Mouse (Mus musculus): Measurements from ENCODE around the gene Txnrd2. TPM values are rescaled to one million over a fixed set of nuclear protein-coding genes. Genes with fewer than 3 reads are reported as not detected.

Gene Txnrd2
- total and polyA plus RNA-seq, 2 experiments from 2014 or later = 12.7 to 41.2 TPM

DNA sequence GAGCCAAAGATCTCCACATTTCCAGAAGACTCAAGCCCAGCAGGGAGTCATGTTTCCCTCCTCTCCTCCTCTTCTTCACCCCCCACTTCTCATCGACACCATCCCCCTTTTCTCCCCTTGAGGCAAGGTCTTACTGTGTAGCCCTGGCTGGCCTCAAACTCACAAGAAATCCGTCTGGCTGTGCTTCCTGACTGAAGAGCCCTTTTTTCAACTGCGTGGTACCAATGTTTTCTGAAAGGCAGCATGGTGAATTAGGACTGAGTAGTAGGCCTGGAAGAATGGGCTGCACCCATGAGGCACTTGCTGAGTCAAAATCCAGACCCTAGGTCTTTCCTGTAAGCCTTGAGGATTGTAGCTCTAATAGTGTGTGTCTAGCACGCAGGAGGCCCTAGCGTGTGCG is 35.8 kb upstream of the Txnrd2 start:
- peaks cover 42% of the 10 kb centered on the region for H3K4me1 ChIP-seq (ENCODE audit: control insufficient read depth, insufficient read depth)
- H3K27me3 ChIP-seq (ENCODE audit: control insufficient read depth, insufficient read depth, low read length) = no peaks in the 10 kb centered on the region
- no peak overlapping the region for H3K4me2 ChIP-seq (ENCODE audit: low read depth, low read length)
- DNase-seq (ENCODE audit: low spot score) = no peak
- no peaks in the 10 kb centered on the region for H3K9me3 ChIP-seq (replicated peaks; ENCODE audit: control insufficient read depth, low read length)
- TF ChIP-seq CTCF (IDR thresholded peaks at IDR 0.05; ENCODE audit: low read depth) = no peak
- TF ChIP-seq EP300 (IDR thresholded peaks at IDR 0.05; ENCODE audit: low read depth) = no peak
- H3K4me3 ChIP-seq (ENCODE audit: low read depth, low read length) = no peak overlapping the region
- H3K9ac ChIP-seq (replicated peaks; ENCODE audit: low read depth, low read length) = no peak overlapping the region
- ATAC-seq (ENCODE audit: insufficient read depth, low read depth) = no peak
- H3K27ac ChIP-seq (ENCODE audit: low read depth) = no peak overlapping the region
- H3K36me3 ChIP-seq (replicated peaks; ENCODE audit: control insufficient read depth, insufficient read depth, low read length) = no peaks in the 10 kb centered on the region
- 81% methylated on average over 6 of the region's 6 CpGs for WGBS

DNA sequence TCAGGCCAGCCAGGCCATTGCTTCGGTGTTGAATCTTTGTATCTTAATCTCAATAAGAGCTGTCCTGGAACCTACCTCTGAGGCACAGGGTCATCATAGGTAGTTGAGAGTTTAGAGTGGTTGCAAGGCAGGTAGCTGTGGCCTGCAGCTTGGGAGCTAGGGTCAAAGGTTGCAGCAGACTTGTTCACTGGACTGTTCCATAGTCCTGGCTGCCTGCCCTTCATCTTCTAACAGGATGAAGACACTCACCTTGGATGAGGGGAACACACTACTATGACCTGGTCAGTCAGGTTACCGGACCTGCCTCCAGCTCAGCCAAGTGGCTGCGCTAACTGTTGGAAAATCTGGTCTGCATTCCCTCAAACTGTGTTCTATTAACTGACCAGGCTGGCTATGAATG is 35.1 kb upstream of the Txnrd2 start:
- Histone ChIP-seq H3K27ac (ENCODE audit: low read depth) (no peak overlapping the region), H3K9me3 (replicated peaks; ENCODE audit: control insufficient read depth, low read length) (no peaks in the 10 kb centered on the region), H3K4me2 (ENCODE audit: low read depth, low read length) (no peak overlapping the region), H3K27me3 (ENCODE audit: control insufficient read depth, insufficient read depth, low read length) (no peaks in the 10 kb centered on the region), H3K9ac (replicated peaks; ENCODE audit: low read depth, low read length) (no peak overlapping the region), H3K4me1 (ENCODE audit: control insufficient read depth, insufficient read depth) (peaks cover 47% of the 10 kb centered on the region), H3K4me3 (ENCODE audit: low read depth, low read length) (no peak overlapping the region), H3K36me3 (replicated peaks; ENCODE audit: control insufficient read depth, insufficient read depth, low read length) (no peaks in the 10 kb centered on the region)
- no peak for DNase-seq (ENCODE audit: low spot score)
- no peak for ATAC-seq (ENCODE audit: insufficient read depth, low read depth)
- TF ChIP-seq CTCF (IDR thresholded peaks at IDR 0.05; ENCODE audit: low read depth) (no peak), EP300 (IDR thresholded peaks at IDR 0.05; ENCODE audit: low read depth) (no peak)
- 98% methylated on average over 3 of the region's 3 CpGs for WGBS

DNA sequence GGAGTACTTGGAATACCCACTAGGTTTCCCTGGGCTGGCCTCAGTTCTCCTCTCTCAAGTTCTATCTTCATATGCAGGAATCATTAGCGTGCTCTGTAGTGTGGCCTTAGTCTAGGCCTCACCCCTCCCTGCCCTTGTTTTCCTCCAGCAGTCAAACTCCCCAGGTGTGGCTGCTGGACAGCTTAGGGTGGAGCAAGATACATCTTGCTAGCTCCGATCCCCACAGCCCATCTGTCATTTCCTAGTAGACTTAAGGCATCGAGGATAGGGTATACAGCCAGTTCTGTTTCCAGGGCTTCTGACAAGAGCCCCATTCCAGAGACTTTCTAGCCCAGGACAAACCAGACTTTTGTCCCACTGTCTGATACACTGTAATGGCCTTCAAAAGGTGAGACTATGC is 34.5 kb upstream of the Txnrd2 start:
- peaks cover 52% of the 10 kb centered on the region for H3K4me1 ChIP-seq (ENCODE audit: control insufficient read depth, insufficient read depth)
- no peaks in the 10 kb centered on the region for H3K9me3 ChIP-seq (replicated peaks; ENCODE audit: control insufficient read depth, low read length)
- DNase-seq (ENCODE audit: low spot score) = no peak
- H3K27me3 ChIP-seq (ENCODE audit: control insufficient read depth, insufficient read depth, low read length) = no peaks in the 10 kb centered on the region
- H3K4me2 ChIP-seq (ENCODE audit: low read depth, low read length) = no peak overlapping the region
- no peak for ATAC-seq (ENCODE audit: insufficient read depth, low read depth)
- no peak for TF ChIP-seq CTCF (IDR thresholded peaks at IDR 0.05; ENCODE audit: low read depth)
- TF ChIP-seq EP300 (IDR thresholded peaks at IDR 0.05; ENCODE audit: low read depth) = no peak
- 89% methylated on average over 3 of the region's 3 CpGs for WGBS
- no peak overlapping the region for H3K9ac ChIP-seq (replicated peaks; ENCODE audit: low read depth, low read length)
- H3K27ac ChIP-seq (ENCODE audit: low read depth) = no peak overlapping the region
- 0 out of 2 replicates have a peak, but pooled peaks cover 2% of the 10 kb centered on the region for H3K36me3 ChIP-seq (replicated peaks; ENCODE audit: control insufficient read depth, insufficient read depth, low read length)
- H3K4me3 ChIP-seq (ENCODE audit: low read depth, low read length) = no peak overlapping the region

DNA sequence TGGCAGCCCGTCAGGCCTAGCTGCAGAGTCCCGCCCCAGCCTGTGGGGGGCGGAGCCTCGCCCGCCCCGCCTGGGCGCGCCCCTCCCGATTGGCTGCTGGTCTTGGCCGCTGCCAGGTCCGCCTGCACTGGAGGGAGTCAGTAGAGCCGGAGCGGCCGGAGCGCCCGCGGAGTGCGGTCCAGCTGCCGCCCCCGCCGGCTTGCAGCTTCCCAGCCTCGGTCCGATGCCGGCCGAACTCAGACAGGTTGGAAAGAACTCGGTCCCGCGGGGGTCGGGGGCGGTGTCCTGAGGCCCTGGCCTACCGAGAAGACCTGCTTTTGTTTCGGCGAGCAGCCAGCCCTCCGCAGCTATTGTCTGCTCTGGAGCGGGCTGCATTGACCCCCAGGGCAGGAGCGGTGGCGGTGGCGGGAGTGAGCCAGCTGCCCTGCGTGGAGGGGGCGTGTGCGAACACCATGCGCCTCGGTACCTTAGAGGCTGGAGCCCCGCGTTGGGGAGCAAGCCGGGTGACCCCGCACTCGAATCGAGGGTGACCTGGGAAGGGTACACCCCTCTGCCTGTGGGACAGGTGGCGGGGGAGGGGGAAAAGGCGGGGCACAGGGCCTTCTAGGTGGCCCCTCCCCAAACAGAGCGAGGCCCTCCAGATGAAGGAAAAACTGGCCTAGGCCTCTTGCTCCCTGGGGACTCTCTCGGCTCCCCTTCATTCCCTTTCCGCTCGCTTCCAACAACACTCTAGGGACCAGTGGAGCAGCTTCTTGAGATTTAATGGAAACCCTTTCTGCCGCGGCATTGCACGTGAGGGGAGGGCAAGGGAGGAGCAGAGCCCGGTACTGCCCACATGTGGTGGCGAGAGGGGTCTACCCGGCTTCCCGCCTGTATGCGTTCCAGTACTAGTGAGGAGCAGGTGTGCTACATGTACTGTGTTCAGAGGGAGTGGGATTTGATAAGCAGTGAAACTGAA is 33.4 kb upstream of the Txnrd2 start:
- ATAC-seq (ENCODE audit: insufficient read depth, low read depth) (peak; percentile 79), DNase-seq (ENCODE audit: low spot score) (peak; percentile 81)
- peak; percentile 56; the same call in 1 of the 2 replicates for TF ChIP-seq EP300 (IDR thresholded peaks at IDR 0.05; ENCODE audit: low read depth)
- TF ChIP-seq CTCF (IDR thresholded peaks at IDR 0.05; ENCODE audit: low read depth) = peak; percentile 65
- Histone ChIP-seq H3K4me3 (ENCODE audit: low read depth, low read length) (peak overlapping the region; percentile 73), H3K36me3 (replicated peaks; ENCODE audit: control insufficient read depth, insufficient read depth, low read length) (peaks cover 12% of the 10 kb centered on the region), H3K4me1 (ENCODE audit: control insufficient read depth, insufficient read depth) (peaks cover 43% of the 10 kb centered on the region), H3K9ac (replicated peaks; ENCODE audit: low read depth, low read length) (peak overlapping the region; percentile 71), H3K27me3 (ENCODE audit: control insufficient read depth, insufficient read depth, low read length) (no peaks in the 10 kb centered on the region), H3K27ac (ENCODE audit: low read depth) (peak overlapping the region; percentile 92), H3K4me2 (ENCODE audit: low read depth, low read length) (peak overlapping the region; percentile 97), H3K9me3 (replicated peaks; ENCODE audit: control insufficient read depth, low read length) (no peaks in the 10 kb centered on the region)
- WGBS = under 1% methylated on average over 63 of the region's 63 CpGs

DNA sequence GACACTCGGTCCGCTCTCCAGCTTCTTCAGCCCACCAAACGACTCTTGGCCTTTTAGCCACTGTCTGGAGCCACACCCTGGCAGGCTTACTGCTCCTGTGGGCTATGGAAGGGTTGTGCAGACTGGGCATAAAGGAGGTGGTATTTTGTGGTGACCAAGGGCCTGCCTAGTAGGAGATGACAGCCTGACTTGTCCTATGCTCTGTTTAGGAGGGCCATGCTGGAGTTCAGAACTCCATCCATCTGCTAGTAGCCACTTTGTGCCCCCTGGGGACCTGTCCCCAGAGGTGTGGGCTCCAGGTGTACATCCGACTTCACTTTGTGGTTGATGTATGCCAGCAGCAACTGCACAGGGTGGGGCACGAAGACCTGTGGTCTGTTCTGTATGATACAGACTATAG is 32.6 kb upstream of the Txnrd2 start:
- Histone ChIP-seq H3K4me1 (ENCODE audit: control insufficient read depth, insufficient read depth) (peaks cover 35% of the 10 kb centered on the region), H3K4me2 (ENCODE audit: low read depth, low read length) (peak overlapping the region; percentile 97), H3K4me3 (ENCODE audit: low read depth, low read length) (peak overlapping the region; percentile 73), H3K9me3 (replicated peaks; ENCODE audit: control insufficient read depth, low read length) (no peaks in the 10 kb centered on the region), H3K9ac (replicated peaks; ENCODE audit: low read depth, low read length) (peak overlapping the region; percentile 71), H3K27me3 (ENCODE audit: control insufficient read depth, insufficient read depth, low read length) (no peaks in the 10 kb centered on the region), H3K36me3 (replicated peaks; ENCODE audit: control insufficient read depth, insufficient read depth, low read length) (peaks cover 20% of the 10 kb centered on the region), H3K27ac (ENCODE audit: low read depth) (peak overlapping the region; percentile 92)
- no peak for DNase-seq (ENCODE audit: low spot score)
- 55% methylated on average over 5 of the region's 5 CpGs for WGBS
- TF ChIP-seq EP300 (IDR thresholded peaks at IDR 0.05; ENCODE audit: low read depth) (no peak), CTCF (IDR thresholded peaks at IDR 0.05; ENCODE audit: low read depth) (no peak)
- no peak for ATAC-seq (ENCODE audit: insufficient read depth, low read depth)
